Mouse (Mus musculus): ENCODE results near the gene Alkal2.

GRCm38 (mm10) chr12:30885891-30886290, 1.8 kb downstream of the Alkal2 start:
- TF ChIP-seq CTCF (IDR thresholded peaks at IDR 0.05; ENCODE audit: insufficient read depth, low read depth, low read length) (no peak), POLR2A (IDR thresholded peaks at IDR 0.05; ENCODE audit: insufficient read depth, low read depth, low read length) (no peak)
